Mouse (Mus musculus) heart, postnatal 0 days (tissue): ENCODE data around the gene Zfp451. TPM values are rescaled to one million over a fixed set of nuclear protein-coding genes. Genes with fewer than 3 reads are reported as not detected.

Experiments
- ATAC-seq: fragments of 200-750 bp; cut with Nextera tagmentation; 2 replicates; pipeline ENCODE4 v1.8.0; 2017; ENCODE audit warnings: low read depth, moderate number of reproducible peaks, moderate library complexity; ENCODE audit not compliant: insufficient read depth
- DNase-seq: peaks from one replicate; pipeline ENCODE4 v3.0.0-alpha.2; 2016; ENCODE audit warnings: low spot score
- H3K27ac ChIP-seq: fragments of 300-500 bp; sonication (generic); 2 replicates; pipeline ENCODE4 v1.5.1; 2014; ENCODE audit warnings: low read depth, mild to moderate bottlenecking
- H3K27me3 ChIP-seq: fragments of 300-500 bp; sonication (generic); 2 replicates; pipeline ENCODE4 v1.6.1; 2014; ENCODE audit warnings: low read length, mixed read lengths; ENCODE audit not compliant: control insufficient read depth, insufficient read depth
- H3K36me3 ChIP-seq: fragments of 300-500 bp; sonication (generic); replicated peaks from 2 replicates; pipeline ENCODE4 v1.6.1; 2014; ENCODE audit warnings: low read length, mixed read lengths; ENCODE audit not compliant: control insufficient read depth, insufficient read depth
- H3K4me1 ChIP-seq: fragments of 300-500 bp; sonication (generic); 2 replicates; pipeline ENCODE4 v1.6.1; 2014; ENCODE audit warnings: antibody characterized with exemption; ENCODE audit not compliant: control insufficient read depth, insufficient read depth
- H3K4me2 ChIP-seq: fragments of 300-500 bp; sonication (generic); 2 replicates; pipeline ENCODE4 v1.6.1; 2014; ENCODE audit warnings: low read depth, mild to moderate bottlenecking, low read length, moderate library complexity
- H3K4me3 ChIP-seq: fragments of 300-500 bp; sonication (generic); 2 replicates; pipeline ENCODE4 v1.5.1; 2014; ENCODE audit warnings: low read depth, low read length
- H3K9ac ChIP-seq: fragments of 300-500 bp; sonication (generic); replicated peaks from 2 replicates; pipeline ENCODE4 v1.6.1; 2014; ENCODE audit warnings: low read depth, low read length, mixed read lengths
- H3K9me3 ChIP-seq: fragments of 300-500 bp; sonication (generic); replicated peaks from 2 replicates; pipeline ENCODE4 v1.6.1; 2016; ENCODE audit warnings: low read length; ENCODE audit not compliant: control insufficient read depth
- CTCF ChIP-seq: IDR thresholded peaks from 2 replicates; pipeline ENCODE4 v1.5.1; 2016; ENCODE audit warnings: antibody characterized with exemption, control low read depth, low read depth
- EP300 ChIP-seq: IDR thresholded peaks from 2 replicates; pipeline ENCODE4 v1.6.1; 2016; ENCODE audit warnings: antibody characterized with exemption, low read depth
- WGBS: fragments of 180-500 bp; shearing (Covaris S2); extraction: QIAGEN DNeasy Blood & Tissue Kit; methylation state at CpG from one replicate; pipeline ENCODE4 v1.1.7; 2014; 5-methylcytosine and 5-hydroxymethylcytosine counted together
- polyA plus RNA-seq: library from polyadenylated mRNA; unstranded; fragments of >200 nt; fragmentation: Nextera tagmentation; extraction: Ambion mirVana; gene quantifications from 2 replicates; pipeline ENCODE4 v1.2.1, GENCODE M21; 2015
- total RNA-seq: library from RNA; depleted of rRNA; stranded (reverse); fragments of >200 nt; gene quantifications from 2 replicates; pipeline ENCODE4 v1.2.3, GENCODE M21; 2014; ENCODE audit warnings: low replicate concordance

Zfp451 gene
- total and polyA plus RNA-seq, 2 experiments from 2014 or later, result 8.4 to 12.1 TPM

DNA sequence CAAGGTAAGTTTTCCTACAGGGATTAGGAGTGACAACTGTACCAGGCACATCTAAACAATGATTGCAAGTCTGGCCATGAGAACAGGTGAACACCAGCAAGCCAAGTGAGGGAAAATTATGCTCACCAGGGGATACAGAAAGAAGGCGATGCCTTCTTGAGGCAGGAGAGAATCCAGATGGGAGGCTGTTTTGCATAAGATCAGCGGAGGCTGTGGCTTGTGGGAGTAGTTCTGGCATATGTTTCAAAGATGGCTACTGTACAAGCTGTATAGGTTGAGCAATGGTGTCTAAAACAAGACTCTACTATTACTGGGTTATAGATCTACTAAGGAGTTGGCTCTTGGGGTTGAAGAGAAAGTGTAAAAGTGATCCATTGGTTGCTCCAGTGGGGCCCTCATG lies 3.5 kb upstream of the Zfp451 start:
- DNase-seq (no peak), ATAC-seq (no peak)
- Histone ChIP-seq H3K4me2 (no peak overlapping the region), H3K36me3 (no peaks in the 10 kb centered on the region), H3K9ac (no peak overlapping the region), H3K9me3 (no peaks in the 10 kb centered on the region), H3K27ac (no peak overlapping the region), H3K27me3 (no peaks in the 10 kb centered on the region), H3K4me1 (peaks cover 11% of the 10 kb centered on the region), H3K4me3 (no peak overlapping the region)
- 74% methylated on average over 2 of the region's 2 CpGs for WGBS
- TF ChIP-seq EP300, result no peak
- TF ChIP-seq CTCF, result no peak

DNA sequence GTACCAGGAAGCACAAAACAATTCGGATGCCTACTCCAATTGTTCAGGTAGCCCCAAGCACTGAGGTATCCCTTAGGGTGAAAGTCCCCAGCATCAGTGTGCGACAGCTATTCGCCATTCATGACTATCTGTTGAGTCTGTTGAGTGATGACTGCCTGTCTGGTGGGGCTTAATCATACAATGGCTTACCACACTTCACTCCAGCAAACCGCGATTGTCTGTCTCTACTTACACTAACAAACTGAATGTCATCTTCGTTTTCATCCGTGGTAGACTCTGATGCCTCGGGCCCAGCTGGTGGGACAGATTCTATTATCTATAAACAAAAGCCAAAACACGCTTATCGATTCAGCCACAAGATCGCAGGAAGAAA lies 914 bp downstream of the Zfp451 start:
- ATAC-seq, result no peak
- peak overlapping the region; percentile 96 for H3K27ac ChIP-seq
- H3K4me1 ChIP-seq, result peaks cover 14% of the 10 kb centered on the region
- peaks cover 26% of the 10 kb centered on the region for H3K36me3 ChIP-seq
- peak overlapping the region; percentile 90 for H3K4me2 ChIP-seq
- no peak for DNase-seq
- WGBS, result 4% methylated on average over 11 of the region's 11 CpGs
- no peaks in the 10 kb centered on the region for H3K9me3 ChIP-seq
- no peak for TF ChIP-seq EP300
- no peak for TF ChIP-seq CTCF
- peak overlapping the region; percentile 82 for H3K4me3 ChIP-seq
- H3K27me3 ChIP-seq, result no peaks in the 10 kb centered on the region
- H3K9ac ChIP-seq, result peak overlapping the region; percentile 94

DNA sequence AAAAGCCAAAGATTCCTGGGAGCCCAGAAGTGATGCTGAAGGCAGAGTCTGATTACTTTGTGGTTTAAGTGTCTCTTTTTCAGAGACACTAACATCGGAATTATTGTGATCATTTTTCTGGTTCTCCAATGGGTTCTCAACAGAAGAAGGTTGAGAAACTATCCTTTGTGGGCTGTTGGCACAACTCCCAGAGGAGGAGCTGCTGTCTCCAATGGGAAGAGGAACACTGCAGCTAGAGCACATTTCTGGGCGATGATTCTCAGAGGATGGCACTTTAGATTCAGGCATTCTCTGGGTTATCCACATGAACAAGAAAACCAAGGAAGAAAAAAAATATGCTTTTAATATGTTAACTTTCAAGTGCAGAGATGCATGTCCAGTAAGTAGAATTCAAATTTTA lies 11.1 kb downstream of the Zfp451 start:
- 94% methylated on average over 2 of the region's 2 CpGs for WGBS
- no peak overlapping the region for H3K9ac ChIP-seq
- no peaks in the 10 kb centered on the region for H3K27me3 ChIP-seq
- no peak overlapping the region for H3K4me3 ChIP-seq
- H3K4me2 ChIP-seq, result no peak overlapping the region
- H3K4me1 ChIP-seq, result no peaks in the 10 kb centered on the region
- no peaks in the 10 kb centered on the region for H3K9me3 ChIP-seq
- no peak for TF ChIP-seq CTCF
- TF ChIP-seq EP300, result no peak
- H3K27ac ChIP-seq, result no peak overlapping the region
- DNase-seq (no peak), ATAC-seq (no peak)
- peaks cover 60% of the 10 kb centered on the region for H3K36me3 ChIP-seq

DNA sequence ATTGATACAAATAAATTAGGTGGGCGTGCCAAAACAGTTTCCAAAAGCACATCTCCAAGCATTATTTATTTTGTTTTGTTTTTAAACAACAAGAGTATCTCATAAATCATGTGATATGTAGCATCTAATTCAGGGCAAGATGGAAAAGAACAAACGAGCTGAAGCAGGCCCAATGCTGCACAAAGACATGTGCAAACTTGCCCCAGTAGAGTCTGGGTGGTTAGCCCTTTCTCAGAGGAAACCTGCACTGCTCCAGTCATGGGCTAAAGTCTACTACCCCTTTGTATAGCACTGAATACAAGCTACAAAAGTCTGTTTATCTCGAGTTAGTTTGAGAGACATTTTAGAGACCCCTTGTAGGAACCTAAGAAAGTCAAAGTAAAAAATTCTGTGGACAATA lies 14.8 kb downstream of the Zfp451 start:
- WGBS, result 83% methylated on average over 3 of the region's 3 CpGs
- Histone ChIP-seq H3K36me3 (peaks cover 48% of the 10 kb centered on the region), H3K4me2 (no peak overlapping the region)

DNA sequence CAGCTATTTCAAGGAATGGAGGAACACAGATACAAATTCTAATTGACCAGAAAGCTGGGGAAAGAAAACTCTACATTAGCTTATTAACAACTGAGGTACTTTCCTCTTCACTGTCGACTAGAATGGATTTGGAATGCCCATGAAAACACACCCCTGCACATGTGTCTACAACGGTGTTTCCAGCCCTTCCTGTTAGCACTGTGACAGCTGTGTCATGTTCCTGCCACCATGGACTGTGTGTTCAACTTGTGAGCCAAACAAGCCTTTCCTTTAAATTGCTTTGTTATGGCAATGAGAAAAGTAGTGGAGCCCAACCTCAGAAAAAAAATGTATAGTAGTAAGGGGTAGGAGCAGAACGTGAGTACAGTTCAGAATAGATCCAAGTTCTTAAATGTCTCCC lies 25.9 kb downstream of the Zfp451 start:
- DNase-seq, result no peak
- H3K27me3 ChIP-seq, result no peaks in the 10 kb centered on the region
- H3K9me3 ChIP-seq, result no peaks in the 10 kb centered on the region
- 29% methylated on average over 3 of the region's 3 CpGs for WGBS
- TF ChIP-seq CTCF, result no peak
- no peak for TF ChIP-seq EP300
- H3K4me2 ChIP-seq, result no peak overlapping the region
- H3K27ac ChIP-seq, result no peak overlapping the region
- no peak overlapping the region for H3K9ac ChIP-seq
- ATAC-seq, result peak; percentile 47; the same call in 1 of the 2 replicates
- H3K4me1 ChIP-seq, result peaks cover 7% of the 10 kb centered on the region; the same call in 1 of the 2 replicates
- H3K4me3 ChIP-seq, result no peak overlapping the region
- peaks cover 3% of the 10 kb centered on the region for H3K36me3 ChIP-seq

More for the DNA sequence above, 14.8 kb downstream of the Zfp451 start:
- Histone ChIP-seq H3K4me3 (no peak overlapping the region), H3K27ac (no peak overlapping the region), H3K27me3 (no peaks in the 10 kb centered on the region), H3K9me3 (no peaks in the 10 kb centered on the region), H3K4me1 (no peaks in the 10 kb centered on the region), H3K9ac (no peak overlapping the region)
- no peak for DNase-seq
- TF ChIP-seq CTCF (no peak), EP300 (no peak)
- ATAC-seq, result no peak

DNA sequence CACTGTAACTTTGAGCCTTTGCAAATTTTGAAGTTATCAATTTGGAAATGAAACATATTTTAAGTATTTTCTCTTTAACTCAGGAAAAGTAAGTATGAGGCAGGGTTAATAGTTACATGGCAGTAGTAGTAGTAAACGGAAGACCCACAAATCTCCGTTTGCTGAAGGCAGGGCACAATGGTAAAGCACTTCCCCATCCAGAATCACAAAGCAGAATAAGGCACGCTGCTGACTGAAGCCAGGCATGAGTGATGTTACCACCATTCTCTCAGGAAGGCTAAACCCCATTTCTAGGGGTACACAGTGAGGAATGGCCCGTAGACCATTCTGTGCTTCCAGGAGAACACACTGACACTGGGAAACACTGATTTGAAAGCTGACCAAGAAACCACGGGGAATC lies 26.3 kb downstream of the Zfp451 start:
- DNase-seq (no peak), ATAC-seq (no peak)
- Histone ChIP-seq H3K4me2 (no peak overlapping the region), H3K36me3 (peaks cover 6% of the 10 kb centered on the region), H3K27ac (no peak overlapping the region), H3K4me3 (no peak overlapping the region), H3K4me1 (peaks cover 2% of the 10 kb centered on the region; the same call in 1 of the 2 replicates), H3K9ac (no peak overlapping the region), H3K27me3 (no peaks in the 10 kb centered on the region), H3K9me3 (no peaks in the 10 kb centered on the region)
- 82% methylated on average over 5 of the region's 5 CpGs for WGBS
- TF ChIP-seq EP300 (no peak), CTCF (no peak)
